Mouse (Mus musculus): ENCODE measurements at regions not wholly inside any gene's neighbourhood (a gene's known extent, or its start where the extent isn't known, plus 50 kb on each side); places are given as distances from the start of the nearest gene placed in this dataset.

DNA sequence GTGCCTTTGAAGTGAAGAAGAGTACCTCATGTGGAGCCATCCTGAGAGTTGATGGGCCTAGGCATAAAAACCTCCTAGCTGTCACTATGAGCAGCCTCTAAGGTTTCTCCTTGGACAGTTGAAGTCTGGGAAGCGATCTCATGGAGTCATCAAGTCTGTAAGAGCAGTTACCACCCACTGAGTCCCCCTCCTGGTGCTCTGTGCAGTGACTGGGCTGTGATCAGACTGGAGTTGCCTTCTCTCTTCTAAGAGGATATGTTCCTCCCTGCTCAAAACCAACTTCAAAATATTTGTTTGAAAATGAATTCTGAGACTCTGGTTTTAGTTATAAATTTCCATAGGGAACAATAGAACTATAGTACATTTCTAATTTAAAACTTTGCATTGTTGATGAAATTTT, 283.3 kb downstream of the Cetn3 start:
- no peaks in the 10 kb centered on the region for H3K27me3 ChIP-seq (replicated peaks; ENCODE audit: low read depth, poor library complexity, severe bottlenecking)
- peaks cover 15% of the 10 kb centered on the region for H3K4me1 ChIP-seq
- no peaks in the 10 kb centered on the region for H3K36me3 ChIP-seq (replicated peaks)
- no peak for DNase-seq (ENCODE audit: low spot score)
- H3K9me3 ChIP-seq = no peaks in the 10 kb centered on the region
- 0 out of 2 replicates have a peak overlapping the region, but pooled peaks have one; percentile 54 for H3K27ac ChIP-seq (replicated peaks)
- WGBS = 50% methylated on average over 1 of the region's 1 CpGs
- no peak overlapping the region for H3K4me3 ChIP-seq

DNA sequence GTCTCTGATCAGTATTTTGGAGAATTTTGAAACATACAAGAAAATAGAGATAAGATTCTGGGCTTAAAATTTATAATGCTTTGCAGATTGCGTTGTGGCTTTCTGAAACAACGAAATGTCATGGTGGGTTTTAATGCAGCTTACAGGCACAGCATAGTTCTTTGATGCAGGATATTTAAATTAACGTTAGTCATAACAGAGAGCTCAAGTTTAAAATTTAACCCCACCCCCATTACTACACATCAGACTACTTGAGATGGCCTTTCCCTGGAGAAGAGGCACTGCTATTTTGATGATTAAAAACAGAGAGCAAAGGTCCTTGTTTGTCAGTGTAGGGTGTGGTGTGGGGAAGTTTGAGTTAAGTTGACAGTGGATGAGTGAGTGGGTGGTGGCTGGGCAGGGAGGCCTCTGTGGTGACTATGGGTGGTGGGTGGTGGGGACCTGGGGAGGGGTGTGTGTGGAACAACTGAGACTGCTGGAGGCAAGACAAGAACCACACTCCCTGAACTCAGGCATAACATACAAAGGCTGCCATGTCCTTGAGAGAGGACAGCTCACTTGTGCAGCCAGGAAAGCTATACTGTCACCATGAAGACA, 283.9 kb downstream of the Cetn3 start:
- 77% methylated on average over 3 of the region's 3 CpGs for WGBS
- no peak for DNase-seq (ENCODE audit: low spot score)
- H3K9me3 ChIP-seq = no peaks in the 10 kb centered on the region
- H3K27me3 ChIP-seq (replicated peaks; ENCODE audit: low read depth, poor library complexity, severe bottlenecking) = no peaks in the 10 kb centered on the region
- H3K4me3 ChIP-seq = no peak overlapping the region
- H3K27ac ChIP-seq (replicated peaks) = 0 out of 2 replicates have a peak overlapping the region, but pooled peaks have one; percentile 44
- H3K36me3 ChIP-seq (replicated peaks) = no peaks in the 10 kb centered on the region
- peaks cover 15% of the 10 kb centered on the region for H3K4me1 ChIP-seq

DNA sequence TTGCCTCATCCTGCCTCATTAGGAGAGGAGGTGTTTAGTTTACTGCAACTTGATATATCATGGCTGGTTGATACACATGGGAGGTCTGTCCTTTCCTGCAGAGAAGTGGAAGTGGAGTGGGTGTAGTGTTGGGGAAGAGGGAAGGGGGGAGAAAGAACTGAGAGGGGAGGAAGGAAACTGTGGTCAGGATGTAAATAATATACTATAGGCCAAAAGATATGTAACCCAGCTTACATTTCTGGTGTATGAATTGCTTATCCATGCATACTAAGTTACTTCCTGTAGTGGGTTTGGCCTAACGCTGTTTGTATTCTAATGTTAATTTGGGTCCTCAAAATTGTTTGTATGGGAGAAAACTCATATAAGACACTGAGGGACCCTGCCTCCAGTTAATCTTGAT, 289.6 kb downstream of the Cetn3 start:
- Histone ChIP-seq H3K36me3 (replicated peaks) (no peaks in the 10 kb centered on the region), H3K27ac (replicated peaks) (no peak overlapping the region), H3K4me1 (peaks cover 8% of the 10 kb centered on the region), H3K4me3 (no peak overlapping the region), H3K9me3 (no peaks in the 10 kb centered on the region), H3K27me3 (replicated peaks; ENCODE audit: low read depth, poor library complexity, severe bottlenecking) (no peaks in the 10 kb centered on the region)
- WGBS = 92% methylated on average over 1 of the region's 1 CpGs
- DNase-seq (ENCODE audit: low spot score) = no peak

DNA sequence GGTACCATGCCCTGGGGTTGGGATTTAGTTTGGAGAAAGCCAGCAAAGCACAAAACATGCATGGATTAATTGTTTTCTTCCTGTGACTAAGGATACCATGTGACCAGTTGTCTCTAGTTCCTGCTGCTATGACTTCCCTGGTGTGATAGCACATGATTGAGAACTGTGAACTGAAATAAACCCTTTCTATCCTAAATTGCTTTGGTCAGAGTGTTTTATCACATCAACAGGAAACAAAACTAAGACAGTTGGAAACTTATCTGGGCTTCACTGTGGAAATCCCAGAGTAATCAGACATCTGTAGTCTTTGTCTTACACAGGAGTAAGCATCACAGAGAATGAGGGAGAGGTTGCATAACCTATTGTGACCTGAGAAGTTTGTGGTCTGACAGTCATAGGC, 290.5 kb downstream of the Cetn3 start:
- no peak overlapping the region for H3K27ac ChIP-seq (replicated peaks)
- H3K4me1 ChIP-seq = no peaks in the 10 kb centered on the region
- DNase-seq (ENCODE audit: low spot score) = no peak
- no peaks in the 10 kb centered on the region for H3K27me3 ChIP-seq (replicated peaks; ENCODE audit: low read depth, poor library complexity, severe bottlenecking)
- no peaks in the 10 kb centered on the region for H3K9me3 ChIP-seq
- H3K4me3 ChIP-seq = no peak overlapping the region
- H3K36me3 ChIP-seq (replicated peaks) = no peaks in the 10 kb centered on the region

DNA sequence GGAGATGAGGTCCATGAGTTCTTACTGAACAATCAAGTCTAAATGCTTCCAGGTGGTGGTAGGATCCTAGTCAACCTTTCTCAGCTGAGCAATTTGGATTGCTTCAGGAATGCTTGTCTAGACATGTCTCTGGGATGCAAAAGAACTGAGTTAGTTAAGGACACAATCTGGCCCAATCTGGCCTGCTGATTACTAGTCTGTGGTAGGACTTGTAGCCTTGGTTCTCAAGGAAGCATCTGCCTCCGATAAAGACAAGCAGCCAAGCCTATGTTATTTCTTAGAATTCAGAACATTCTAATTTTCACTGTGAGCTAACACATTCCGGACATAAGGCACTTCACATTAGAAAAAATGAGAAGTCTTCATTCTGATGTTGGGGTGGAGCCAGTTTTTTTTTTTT, 298.5 kb downstream of the Cetn3 start:
- H3K9me3 ChIP-seq = no peaks in the 10 kb centered on the region
- no peak for DNase-seq (ENCODE audit: low spot score)
- no peak overlapping the region for H3K27ac ChIP-seq (replicated peaks)
- 91% methylated on average over 2 of the region's 2 CpGs for WGBS
- H3K4me3 ChIP-seq = no peak overlapping the region
- H3K36me3 ChIP-seq (replicated peaks) = no peaks in the 10 kb centered on the region
- H3K4me1 ChIP-seq = no peaks in the 10 kb centered on the region
- no peaks in the 10 kb centered on the region for H3K27me3 ChIP-seq (replicated peaks; ENCODE audit: low read depth, poor library complexity, severe bottlenecking)

DNA sequence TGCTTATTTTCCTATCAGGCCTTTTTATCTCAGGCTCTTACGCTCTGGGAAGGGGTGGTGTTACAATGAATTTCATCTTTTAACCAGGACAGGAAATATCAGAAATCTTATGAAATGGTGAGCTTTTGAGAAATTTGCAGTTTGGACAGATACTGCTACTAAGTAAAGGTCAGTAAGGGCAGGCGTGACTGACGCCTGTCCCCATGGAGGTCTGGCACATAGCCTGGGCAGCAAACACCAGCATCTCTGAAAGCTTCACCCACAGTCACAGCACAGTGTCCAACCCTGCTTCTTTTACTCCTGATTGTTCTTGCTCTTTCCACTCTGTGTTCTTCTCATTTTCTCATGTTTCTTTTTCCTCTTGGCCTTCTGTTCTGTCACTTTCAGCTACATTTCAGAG, 304.8 kb downstream of the Cetn3 start:
- Histone ChIP-seq H3K9me3 (no peaks in the 10 kb centered on the region), H3K4me1 (peaks cover 11% of the 10 kb centered on the region; the same call in 1 of the 2 replicates), H3K27me3 (replicated peaks; ENCODE audit: low read depth, poor library complexity, severe bottlenecking) (no peaks in the 10 kb centered on the region), H3K27ac (replicated peaks) (no peak overlapping the region), H3K4me3 (no peak overlapping the region), H3K36me3 (replicated peaks) (no peaks in the 10 kb centered on the region)
- 58% methylated on average over 3 of the region's 3 CpGs for WGBS
- DNase-seq (ENCODE audit: low spot score) = no peak

DNA sequence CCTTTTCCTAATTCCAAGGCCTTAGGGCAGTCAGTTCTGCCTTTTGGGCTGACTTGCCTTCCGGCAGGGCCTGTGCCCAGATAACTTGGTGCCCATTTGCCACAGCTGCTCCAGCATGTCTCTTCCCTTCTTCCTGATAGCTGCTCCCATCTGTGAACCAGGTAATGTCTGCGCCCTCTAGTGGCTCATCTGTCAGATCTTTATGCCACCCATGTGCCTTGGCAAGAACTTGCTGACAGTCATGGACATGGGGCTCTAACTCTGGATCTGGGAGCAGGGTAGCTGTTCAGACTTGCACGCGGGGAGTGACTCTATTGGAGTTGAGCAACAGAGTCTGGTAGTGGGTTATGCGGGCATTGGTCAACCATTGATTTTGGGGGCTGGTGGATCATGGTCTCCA, 309.3 kb downstream of the Cetn3 start:
- H3K4me1 ChIP-seq = peaks cover 4% of the 10 kb centered on the region; the same call in 1 of the 2 replicates
- DNase-seq (ENCODE audit: low spot score) = peak; percentile 32
- no peak overlapping the region for H3K27ac ChIP-seq (replicated peaks)
- no peaks in the 10 kb centered on the region for H3K36me3 ChIP-seq (replicated peaks)
- H3K9me3 ChIP-seq = no peaks in the 10 kb centered on the region
- no peaks in the 10 kb centered on the region for H3K27me3 ChIP-seq (replicated peaks; ENCODE audit: low read depth, poor library complexity, severe bottlenecking)
- H3K4me3 ChIP-seq = no peak overlapping the region
- WGBS = 82% methylated on average over 5 of the region's 5 CpGs

DNA sequence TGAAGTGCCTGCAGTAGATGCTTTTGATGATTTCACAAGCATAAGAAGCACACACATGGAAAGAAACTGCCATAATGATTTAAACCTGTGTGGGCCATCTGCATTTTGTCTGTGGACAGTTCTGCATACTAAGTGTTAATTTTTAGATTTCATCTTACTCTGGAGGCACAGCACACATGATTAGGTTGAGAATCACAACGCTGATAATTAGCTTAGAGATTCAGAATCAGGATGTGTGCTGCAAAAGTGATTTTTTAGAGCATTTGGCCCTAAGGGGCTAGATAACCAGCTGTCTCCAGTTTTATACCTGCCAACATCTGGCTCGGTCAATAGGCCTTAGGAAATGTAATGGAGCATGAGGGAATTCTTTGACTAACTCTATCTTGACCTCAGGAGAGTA, 323.2 kb downstream of the Cetn3 start:
- no peaks in the 10 kb centered on the region for H3K4me1 ChIP-seq
- H3K27ac ChIP-seq (replicated peaks) = no peak overlapping the region
- no peaks in the 10 kb centered on the region for H3K27me3 ChIP-seq (replicated peaks; ENCODE audit: low read depth, poor library complexity, severe bottlenecking)
- H3K9me3 ChIP-seq = no peaks in the 10 kb centered on the region
- no peak overlapping the region for H3K4me3 ChIP-seq
- WGBS = 62% methylated on average over 2 of the region's 2 CpGs
- no peak for DNase-seq (ENCODE audit: low spot score)
- H3K36me3 ChIP-seq (replicated peaks) = no peaks in the 10 kb centered on the region

DNA sequence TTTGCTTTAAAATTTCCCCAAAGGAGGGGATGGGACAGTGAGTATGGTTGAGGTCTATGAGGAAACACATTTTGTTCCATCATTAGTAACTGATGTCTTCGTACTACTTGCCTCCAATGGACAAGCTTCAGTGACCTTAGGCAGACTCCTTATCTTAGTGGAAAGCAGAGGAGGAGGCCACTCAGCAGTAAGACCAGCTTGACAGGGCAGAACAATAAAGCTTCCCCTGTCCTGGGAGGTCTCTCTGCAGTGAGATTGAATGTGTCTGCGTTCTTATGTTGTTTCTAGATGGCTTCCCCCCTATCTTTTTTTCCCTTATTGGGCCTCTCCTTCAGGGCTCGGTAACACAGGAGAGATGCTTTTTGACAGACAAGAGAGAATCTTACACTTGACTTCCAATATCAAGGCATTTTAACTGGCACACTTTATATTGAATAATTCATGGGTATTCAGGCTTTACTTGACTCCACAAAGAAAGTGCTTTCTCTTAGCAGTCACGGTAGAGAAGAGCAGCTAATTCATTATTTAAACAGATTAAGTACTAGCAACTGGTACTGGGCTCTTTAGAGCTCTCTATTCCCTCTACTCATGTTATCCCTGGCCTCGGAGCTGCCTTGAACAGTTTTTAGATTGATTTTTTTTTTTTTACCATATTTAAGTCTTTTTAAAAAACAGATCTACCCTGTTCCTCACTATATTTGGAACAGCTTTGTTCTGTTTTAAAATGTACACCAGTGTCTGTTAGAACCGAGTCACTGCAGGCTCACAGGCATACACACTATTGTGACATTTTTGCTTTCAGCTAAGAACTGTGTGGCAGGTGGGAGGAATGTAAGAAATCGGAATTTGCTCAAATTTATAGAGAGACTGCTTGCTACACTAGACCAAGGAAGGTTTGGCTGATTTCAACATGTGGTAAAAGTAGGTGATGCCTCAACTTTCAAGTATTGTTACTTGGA, 347.2 kb downstream of the Cetn3 start:
- H3K27ac ChIP-seq (replicated peaks) = no peak overlapping the region
- H3K9me3 ChIP-seq = no peaks in the 10 kb centered on the region
- no peak for DNase-seq (ENCODE audit: low spot score)
- H3K27me3 ChIP-seq (replicated peaks; ENCODE audit: low read depth, poor library complexity, severe bottlenecking) = no peaks in the 10 kb centered on the region
- 65% methylated on average over 7 of the region's 7 CpGs for WGBS
- no peak overlapping the region for H3K4me3 ChIP-seq
- no peaks in the 10 kb centered on the region for H3K4me1 ChIP-seq
- no peaks in the 10 kb centered on the region for H3K36me3 ChIP-seq (replicated peaks)

Data from embryonic facial prominence, embryonic 10.5 days (tissue).